Mouse (Mus musculus): ENCODE results near the gene 4833423E24Rik. TPM values are rescaled to one million over a fixed set of nuclear protein-coding genes. Genes with fewer than 3 reads are reported as not detected.

The 4833423E24Rik gene
- polyA plus RNA-seq (2011; ENCODE audit: insufficient read length, low read depth, missing spikeins) = not detected in 2 replicates

- H3K4me3 ChIP-seq (ENCODE audit: insufficient read depth, low read length) = no peak within 1 kb of the TSS
- TF ChIP-seq CTCF (IDR thresholded peaks at IDR 0.05; ENCODE audit: borderline replicate concordance, insufficient read depth, low read length) (no peak), POLR2A (IDR thresholded peaks at IDR 0.05; ENCODE audit: low read depth, low read length) (no peak)
- H3K4me1 ChIP-seq (ENCODE audit: control insufficient read depth, insufficient read depth, low read length) = no peaks in the 10 kb centered on the region
- no peak within 1 kb of the TSS for H3K27ac ChIP-seq (ENCODE audit: insufficient read depth, low read length)
These were observed at the start of gene 4833423E24Rik for GRCm38 (mm10) chr2:85518879-85519278. Gene 4833423E24Rik (minus strand): TSS chr2:85519024.

DNA sequence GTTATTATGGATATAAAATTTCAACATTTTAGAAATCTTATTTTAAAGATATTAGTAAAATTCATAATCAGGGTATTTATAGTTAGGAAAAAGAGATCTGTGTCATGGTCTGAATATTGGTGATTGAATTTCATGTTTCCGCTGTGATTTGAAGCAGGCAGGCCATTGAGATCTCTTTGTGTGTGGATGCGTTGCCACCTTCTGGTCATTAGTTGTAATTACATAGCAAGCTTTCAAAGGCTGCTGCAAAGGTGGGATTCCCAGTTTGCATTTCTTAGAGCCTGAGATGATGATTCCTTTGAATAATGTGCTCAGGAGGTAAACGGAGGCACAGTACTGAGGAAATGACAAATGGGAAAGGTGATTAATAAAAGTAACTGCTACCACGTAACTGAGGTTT is 42.4 kb upstream of the 4833423E24Rik start:
- TF ChIP-seq POLR2A (IDR thresholded peaks at IDR 0.05; ENCODE audit: low read depth, low read length) (no peak), CTCF (IDR thresholded peaks at IDR 0.05; ENCODE audit: borderline replicate concordance, insufficient read depth, low read length) (no peak)
- H3K4me1 ChIP-seq (ENCODE audit: control insufficient read depth, insufficient read depth, low read length) = no peaks in the 10 kb centered on the region
- H3K27ac ChIP-seq (ENCODE audit: insufficient read depth, low read length) = no peak overlapping the region

GRCm38 (mm10) chr2:85560226-85560625 is 41.4 kb upstream of the 4833423E24Rik start:
- Histone ChIP-seq H3K4me1 (ENCODE audit: control insufficient read depth, insufficient read depth, low read length) (no peaks in the 10 kb centered on the region), H3K4me3 (ENCODE audit: insufficient read depth, low read length) (no peak overlapping the region), H3K27ac (ENCODE audit: insufficient read depth, low read length) (no peak overlapping the region)
- TF ChIP-seq CTCF (IDR thresholded peaks at IDR 0.05; ENCODE audit: borderline replicate concordance, insufficient read depth, low read length) = no peak
- no peak for TF ChIP-seq POLR2A (IDR thresholded peaks at IDR 0.05; ENCODE audit: low read depth, low read length)

More for the DNA sequence above, 42.4 kb upstream of the 4833423E24Rik start:
- no peak overlapping the region for H3K4me3 ChIP-seq (ENCODE audit: insufficient read depth, low read length)

DNA sequence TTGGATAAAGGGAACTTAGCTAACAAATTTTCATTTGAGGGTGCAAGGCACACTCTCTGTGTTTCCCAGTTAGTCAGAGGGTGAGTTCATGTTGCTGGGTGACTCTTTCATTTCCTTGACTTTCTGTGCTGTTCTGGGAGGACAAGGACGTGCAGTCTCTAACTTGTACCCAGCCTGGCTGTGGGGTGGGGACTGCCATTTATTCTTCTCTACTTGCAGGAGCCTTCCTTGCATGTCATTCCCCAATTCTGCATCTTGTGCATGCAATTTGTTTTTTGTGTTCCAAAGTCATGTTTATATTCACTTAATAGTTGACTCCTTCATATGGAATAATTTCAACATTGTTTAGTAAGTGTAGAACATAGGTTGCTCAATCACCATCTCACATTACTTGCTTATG is 36.0 kb upstream of the 4833423E24Rik start:
- TF ChIP-seq POLR2A (IDR thresholded peaks at IDR 0.05; ENCODE audit: low read depth, low read length) (no peak), CTCF (IDR thresholded peaks at IDR 0.05; ENCODE audit: borderline replicate concordance, insufficient read depth, low read length) (no peak)
- H3K4me3 ChIP-seq (ENCODE audit: insufficient read depth, low read length) = no peak overlapping the region
- no peak overlapping the region for H3K27ac ChIP-seq (ENCODE audit: insufficient read depth, low read length)
- no peaks in the 10 kb centered on the region for H3K4me1 ChIP-seq (ENCODE audit: control insufficient read depth, insufficient read depth, low read length)

GRCm38 (mm10) chr2:85533934-85534333 is 15.1 kb upstream of the 4833423E24Rik start:
- Histone ChIP-seq H3K4me1 (ENCODE audit: control insufficient read depth, insufficient read depth, low read length) (no peaks in the 10 kb centered on the region), H3K4me3 (ENCODE audit: insufficient read depth, low read length) (no peak overlapping the region), H3K27ac (ENCODE audit: insufficient read depth, low read length) (no peak overlapping the region)
- TF ChIP-seq CTCF (IDR thresholded peaks at IDR 0.05; ENCODE audit: borderline replicate concordance, insufficient read depth, low read length) = no peak
- TF ChIP-seq POLR2A (IDR thresholded peaks at IDR 0.05; ENCODE audit: low read depth, low read length) = no peak

GRCm38 (mm10) chr2:85532082-85532778 is 13.4 kb upstream of the 4833423E24Rik start:
- Histone ChIP-seq H3K4me3 (ENCODE audit: insufficient read depth, low read length) (no peak overlapping the region), H3K27ac (ENCODE audit: insufficient read depth, low read length) (no peak overlapping the region), H3K4me1 (ENCODE audit: control insufficient read depth, insufficient read depth, low read length) (no peaks in the 10 kb centered on the region)
- TF ChIP-seq CTCF (IDR thresholded peaks at IDR 0.05; ENCODE audit: borderline replicate concordance, insufficient read depth, low read length) (no peak), POLR2A (IDR thresholded peaks at IDR 0.05; ENCODE audit: low read depth, low read length) (no peak)

DNA sequence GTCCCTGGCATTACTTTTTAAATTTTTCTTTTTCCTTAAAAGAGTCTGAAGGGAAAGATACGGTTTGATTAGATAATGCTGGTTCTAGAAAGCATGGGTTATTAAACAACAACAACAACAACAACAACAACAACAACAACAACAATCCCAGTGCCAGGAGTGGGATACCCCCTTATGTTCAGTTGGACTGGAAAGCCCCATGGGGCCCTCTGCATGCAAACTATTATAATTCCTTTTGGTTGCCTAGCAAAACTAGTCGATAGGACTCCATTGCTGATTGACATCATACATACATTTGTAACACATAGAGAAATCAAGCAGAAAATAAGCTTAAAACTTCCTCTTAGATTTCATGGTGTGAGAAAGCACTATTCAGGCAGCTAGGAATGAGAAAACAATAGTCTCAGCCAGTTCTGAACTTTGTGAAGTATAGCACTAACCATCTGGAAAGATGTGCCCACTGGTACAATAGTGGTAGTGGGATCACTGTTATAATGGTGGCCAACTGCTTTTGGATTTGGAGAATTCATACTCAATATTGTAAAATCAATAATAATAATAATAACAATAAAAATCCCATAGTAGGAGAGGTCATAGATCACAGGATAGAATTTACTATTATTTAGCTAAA is 4.2 kb upstream of the 4833423E24Rik start:
- TF ChIP-seq CTCF (IDR thresholded peaks at IDR 0.05; ENCODE audit: borderline replicate concordance, insufficient read depth, low read length) (no peak), POLR2A (IDR thresholded peaks at IDR 0.05; ENCODE audit: low read depth, low read length) (no peak)
- no peaks in the 10 kb centered on the region for H3K4me1 ChIP-seq (ENCODE audit: control insufficient read depth, insufficient read depth, low read length)
- no peak overlapping the region for H3K27ac ChIP-seq (ENCODE audit: insufficient read depth, low read length)
- H3K4me3 ChIP-seq (ENCODE audit: insufficient read depth, low read length) = no peak overlapping the region

DNA sequence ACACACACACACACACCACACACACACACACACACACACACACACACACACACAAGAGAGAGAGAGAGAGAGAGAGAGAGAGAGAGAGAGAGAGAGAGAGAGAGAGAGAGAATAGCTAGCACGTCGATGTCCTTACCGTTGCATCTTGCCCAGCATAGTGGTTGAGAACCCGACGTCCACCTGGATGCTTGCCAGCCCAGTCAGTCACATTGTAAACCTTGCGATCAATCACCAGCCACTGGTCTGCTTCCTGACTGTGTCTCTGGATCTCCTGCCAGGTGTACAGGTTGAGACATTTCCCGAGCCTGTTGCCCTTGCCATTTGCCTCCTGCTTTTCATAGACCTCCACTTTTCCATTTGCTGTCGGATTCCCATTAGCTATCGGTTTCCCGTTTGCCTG is 532 bp downstream of the 4833423E24Rik start:
- no peak overlapping the region for H3K27ac ChIP-seq (ENCODE audit: insufficient read depth, low read length)
- no peak for TF ChIP-seq POLR2A (IDR thresholded peaks at IDR 0.05; ENCODE audit: low read depth, low read length)
- TF ChIP-seq CTCF (IDR thresholded peaks at IDR 0.05; ENCODE audit: borderline replicate concordance, insufficient read depth, low read length) = no peak
- H3K4me1 ChIP-seq (ENCODE audit: control insufficient read depth, insufficient read depth, low read length) = no peaks in the 10 kb centered on the region
- no peak overlapping the region for H3K4me3 ChIP-seq (ENCODE audit: insufficient read depth, low read length)

- H3K4me3 ChIP-seq (ENCODE audit: insufficient read depth, low read length) = no peak overlapping the region
- TF ChIP-seq POLR2A (IDR thresholded peaks at IDR 0.05; ENCODE audit: low read depth, low read length) (no peak), CTCF (IDR thresholded peaks at IDR 0.05; ENCODE audit: borderline replicate concordance, insufficient read depth, low read length) (no peak)
- no peak overlapping the region for H3K27ac ChIP-seq (ENCODE audit: insufficient read depth, low read length)
- no peaks in the 10 kb centered on the region for H3K4me1 ChIP-seq (ENCODE audit: control insufficient read depth, insufficient read depth, low read length)
These were observed 8.4 kb downstream of the 4833423E24Rik start for GRCm38 (mm10) chr2:85510376-85510775.

DNA sequence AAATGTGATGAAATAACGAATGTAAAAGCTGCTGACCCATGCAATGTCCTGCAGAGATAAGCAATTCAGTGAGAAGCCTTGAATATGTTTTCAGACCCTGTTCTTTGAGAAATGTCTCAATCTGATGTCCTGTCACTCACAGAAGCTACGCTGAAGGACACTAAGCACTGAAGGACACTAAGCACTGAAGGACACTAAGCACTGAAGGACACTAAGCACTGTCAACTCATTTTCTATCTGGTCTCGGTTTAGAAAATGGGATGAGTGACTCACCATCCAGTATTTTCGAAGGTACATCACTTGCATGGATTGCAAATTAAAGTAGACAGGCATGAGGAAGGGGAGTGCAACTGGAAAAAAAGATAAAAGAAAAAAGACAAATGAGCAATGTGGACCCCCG is 28.4 kb downstream of the 4833423E24Rik start:
- Histone ChIP-seq H3K4me1 (ENCODE audit: control insufficient read depth, insufficient read depth, low read length) (no peaks in the 10 kb centered on the region), H3K4me3 (ENCODE audit: insufficient read depth, low read length) (no peak overlapping the region), H3K27ac (ENCODE audit: insufficient read depth, low read length) (no peak overlapping the region)
- TF ChIP-seq POLR2A (IDR thresholded peaks at IDR 0.05; ENCODE audit: low read depth, low read length) (no peak), CTCF (IDR thresholded peaks at IDR 0.05; ENCODE audit: borderline replicate concordance, insufficient read depth, low read length) (no peak)

All from embryonic fibroblast, embryonic 13.5 days (primary cell).